Mouse (Mus musculus): ENCODE measurements around the gene Tor2a.

The Tor2a gene

DNA sequence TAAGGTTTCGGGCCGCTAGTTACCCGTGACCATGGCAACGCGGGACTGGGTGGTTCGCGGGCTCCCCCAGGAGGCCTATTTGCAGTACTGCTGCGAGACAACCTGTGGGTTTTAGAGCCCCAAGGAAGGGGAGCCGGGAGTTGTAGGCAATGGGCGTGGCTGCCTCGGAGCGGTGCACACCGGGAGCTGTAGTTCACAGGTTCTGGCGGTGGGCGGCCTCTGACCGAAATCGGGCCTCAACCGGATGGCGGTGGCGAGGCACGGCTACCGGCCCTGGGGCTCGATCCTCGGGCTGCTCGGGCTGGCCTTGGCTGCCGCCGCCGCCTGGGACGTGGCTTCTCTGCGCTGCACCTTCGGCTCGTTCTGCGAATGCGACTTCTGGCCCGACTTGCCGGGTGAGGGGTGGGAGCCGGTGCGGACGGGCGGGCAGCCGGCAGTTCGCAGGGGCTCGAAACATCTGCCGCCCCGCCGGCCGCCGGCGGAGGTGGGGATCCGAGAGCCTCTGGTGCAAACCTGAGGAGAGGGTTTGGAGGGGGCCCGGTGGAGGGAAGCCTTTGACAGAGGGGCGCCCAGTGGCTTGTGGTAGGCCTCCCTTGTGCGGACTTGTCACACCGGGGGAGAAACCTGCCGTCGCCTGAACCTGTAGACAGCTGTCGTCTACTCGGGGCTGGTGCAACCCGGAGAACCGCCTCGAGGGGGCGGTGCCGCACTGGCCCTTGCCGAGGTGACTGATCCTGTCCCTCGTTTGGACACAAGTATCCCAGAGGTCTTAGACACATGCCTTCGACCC is at the start of gene Tor2a:
TSS of gene Tor2a (plus strand) at position 179 of the 790 bp plus-strand sequence.
- DNase-seq (ENCODE audit: low spot score), result peak; percentile 81

DNA sequence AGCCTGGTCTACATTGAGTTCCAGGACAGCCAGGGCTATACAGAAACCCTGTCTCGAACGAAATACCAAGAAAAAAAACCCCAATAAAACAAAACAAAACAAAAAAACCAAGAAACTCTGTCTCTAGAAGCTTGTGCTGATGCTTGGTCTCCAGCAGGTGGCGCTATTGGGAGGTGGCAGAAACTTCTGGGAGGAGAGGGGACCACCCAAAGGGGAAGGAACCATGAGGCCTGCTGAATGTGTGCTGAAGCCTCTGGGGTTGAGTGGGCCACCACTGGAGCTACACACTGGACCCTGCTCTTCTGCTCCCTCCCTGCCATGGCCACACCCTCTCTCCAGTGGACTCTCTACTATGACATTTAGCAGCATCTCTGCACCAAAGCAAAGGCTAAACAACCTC is 48.4 kb upstream of the Tor2a start:
- DNase-seq (ENCODE audit: low spot score), result no peak

GRCm38 (mm10) chr2:32709521-32710137 is 47.4 kb upstream of the Tor2a start:
- no peak for DNase-seq (ENCODE audit: low spot score)

- DNase-seq (ENCODE audit: low spot score), result no peak
Observed at GRCm38 (mm10) chr2:32710425-32710824, 46.6 kb upstream of the Tor2a start.

DNA sequence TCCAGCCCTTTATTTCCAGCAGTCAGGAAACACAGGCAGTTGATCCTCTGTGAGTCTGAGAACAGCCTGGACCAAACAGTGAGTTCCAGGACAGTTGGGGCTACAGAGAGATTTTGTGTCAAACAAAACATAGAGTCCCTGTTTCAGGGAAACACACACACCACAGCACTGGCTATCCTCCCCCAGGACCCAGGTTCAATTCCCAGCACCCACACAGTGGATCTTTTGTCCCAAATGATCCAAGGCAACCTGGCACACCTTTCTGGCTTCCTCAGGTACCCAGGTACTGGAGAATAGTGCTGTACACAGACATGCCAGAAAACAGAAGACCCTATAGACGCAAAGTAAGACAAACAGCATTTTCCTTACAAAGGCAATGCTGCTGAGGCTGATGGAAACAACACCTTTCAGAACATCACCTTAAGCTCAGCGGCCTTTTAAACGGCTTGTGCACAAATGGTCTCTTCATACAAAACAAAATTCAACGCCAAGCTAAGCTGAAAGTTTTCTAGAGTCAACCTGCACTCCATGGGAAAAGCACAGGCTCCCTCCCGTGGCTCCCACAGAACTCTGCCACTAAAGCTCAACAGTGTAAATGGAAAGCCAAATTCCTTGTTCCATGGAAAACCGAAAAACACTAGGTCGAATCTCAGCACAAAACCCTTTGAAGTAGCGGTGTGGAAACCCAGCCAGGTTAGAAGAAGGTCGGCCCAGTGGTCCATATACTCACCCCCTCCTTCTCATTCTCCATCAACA is 45.6 kb upstream of the Tor2a start:
- DNase-seq (ENCODE audit: low spot score), result no peak

DNA sequence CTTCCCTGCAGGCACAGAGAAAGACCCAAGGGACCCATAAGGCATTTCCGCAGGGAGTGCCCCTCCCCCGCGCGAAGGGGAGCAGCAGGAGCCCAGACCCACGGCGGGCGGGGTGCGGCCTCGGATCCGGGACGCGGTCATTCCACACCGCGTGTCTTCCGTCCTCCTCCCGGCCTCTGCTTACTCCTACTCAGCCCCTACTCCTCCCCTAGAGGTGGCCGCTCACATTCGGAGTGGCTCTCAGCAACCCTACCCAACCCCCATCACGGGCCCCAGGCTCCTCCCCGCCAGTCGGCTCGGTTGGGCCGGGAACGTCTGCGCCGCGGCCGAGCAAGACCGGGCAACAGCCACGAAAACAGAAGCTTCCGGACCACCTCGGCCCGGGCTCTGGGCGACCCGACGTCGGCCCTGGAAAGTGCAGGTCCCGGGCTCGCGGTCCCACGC is 44.9 kb upstream of the Tor2a start:
- DNase-seq (ENCODE audit: low spot score), result peak; percentile 49

- no peak for DNase-seq (ENCODE audit: low spot score)
Observed at GRCm38 (mm10) chr2:32712586-32712933, 44.5 kb upstream of the Tor2a start.

GRCm38 (mm10) chr2:32712934-32713817 is 43.9 kb upstream of the Tor2a start, which contains the start of gene Cdk9:
Gene Cdk9, minus strand, starts transcription at chr2:32713076.
- DNase-seq (ENCODE audit: low spot score), result peak; percentile 97

- DNase-seq (ENCODE audit: low spot score), result no peak
Observed at GRCm38 (mm10) chr2:32714117-32714986, 42.7 kb upstream of the Tor2a start.

GRCm38 (mm10) chr2:32714987-32715425 is 42.0 kb upstream of the Tor2a start:
- DNase-seq (ENCODE audit: low spot score), result no peak

- no peak for DNase-seq (ENCODE audit: low spot score)
Observed at GRCm38 (mm10) chr2:32718761-32719160, 38.3 kb upstream of the Tor2a start.

DNA sequence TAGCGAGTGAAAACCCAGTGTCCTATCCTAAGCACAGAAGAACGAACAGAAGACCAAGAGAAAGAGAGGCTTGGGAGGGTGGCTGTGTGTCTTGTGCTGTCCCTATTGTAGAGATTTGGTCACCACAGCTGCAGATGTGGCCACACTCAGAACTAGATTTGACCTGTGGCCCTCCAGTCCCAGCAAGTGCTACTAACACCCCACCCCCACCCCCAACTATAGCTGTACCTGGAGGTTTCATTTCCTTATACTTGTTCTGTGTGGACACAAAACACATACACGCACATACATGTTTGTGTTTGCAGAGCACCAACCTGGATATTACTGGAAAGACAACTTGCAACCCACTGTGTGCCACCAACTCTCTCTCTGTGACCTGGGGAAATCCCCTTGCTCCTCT is 37.0 kb upstream of the Tor2a start:
- no peak for DNase-seq (ENCODE audit: low spot score)

DNA sequence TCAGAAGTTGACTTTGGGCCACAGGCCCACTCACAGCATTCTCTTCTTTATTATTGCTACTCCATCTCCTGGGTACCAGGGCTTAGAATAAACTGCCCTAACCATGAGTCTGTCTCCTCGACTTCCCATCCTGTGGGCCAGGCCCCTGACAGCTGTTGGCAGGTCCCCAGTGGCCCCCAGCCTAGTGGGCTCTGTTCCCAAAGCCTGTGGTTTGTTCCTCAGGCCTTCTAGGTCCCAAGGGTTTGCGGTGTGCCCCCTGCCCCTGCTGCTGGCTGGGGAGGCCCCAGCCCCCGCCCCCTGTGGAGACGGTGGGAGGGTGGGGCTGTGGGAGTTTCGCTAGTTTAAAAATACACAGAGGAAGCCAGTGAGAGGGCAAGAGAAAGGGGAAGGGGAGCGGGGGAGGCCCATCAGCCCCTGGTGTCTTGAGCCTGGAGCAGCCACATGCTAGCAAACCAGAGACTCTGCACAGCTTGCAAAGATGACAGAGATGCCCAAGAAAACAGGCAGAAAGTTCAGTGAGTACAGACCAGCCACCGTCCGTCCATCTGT is 36.3 kb upstream of the Tor2a start, which contains the start of gene Sh2d3c:
TSS of gene Sh2d3c (plus strand) at position 375 of the 549 bp plus-strand sequence.
- no peak for DNase-seq (ENCODE audit: low spot score)

DNA sequence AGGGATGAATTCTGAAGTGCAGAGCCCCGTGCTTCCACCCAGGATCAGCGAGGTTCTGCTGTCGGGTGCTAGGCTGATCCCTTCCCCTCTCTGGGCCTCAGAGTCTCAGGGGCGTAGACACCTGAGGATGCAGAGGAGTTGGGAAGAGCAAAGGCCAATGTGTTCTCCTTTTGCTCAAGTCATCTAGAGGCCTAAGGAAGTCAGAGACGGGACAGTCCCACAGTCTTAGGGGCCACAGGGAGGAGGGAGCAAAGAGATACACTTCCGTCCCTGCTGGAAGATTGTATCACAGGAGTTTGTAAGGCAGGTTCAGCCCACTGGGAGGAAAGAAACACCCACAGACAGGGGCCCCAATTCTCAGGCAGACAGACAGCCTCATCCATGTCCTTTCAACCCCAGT is 35.0 kb upstream of the Tor2a start:
- DNase-seq (ENCODE audit: low spot score), result no peak

DNA sequence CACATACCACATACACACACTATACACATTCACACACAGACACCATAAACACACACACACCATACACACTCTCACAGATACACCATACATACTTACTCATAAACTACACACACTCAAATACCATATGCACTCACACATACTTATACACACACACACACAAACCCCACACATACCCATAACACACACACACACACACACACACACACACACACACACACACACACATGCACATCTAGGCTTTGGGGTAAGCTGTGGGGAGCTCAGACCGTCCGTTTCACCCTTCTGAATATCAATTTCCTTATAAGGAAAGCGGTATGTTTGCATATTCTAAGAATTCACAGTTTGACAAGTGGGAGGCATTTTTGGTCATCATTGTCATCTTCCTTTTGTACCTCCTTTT is 34.5 kb upstream of the Tor2a start:
- no peak for DNase-seq (ENCODE audit: low spot score)

GRCm38 (mm10) chr2:32724149-32724548 is 32.9 kb upstream of the Tor2a start:
- DNase-seq (ENCODE audit: low spot score), result no peak

GRCm38 (mm10) chr2:32724832-32725790 is 31.9 kb upstream of the Tor2a start:
- no peak for DNase-seq (ENCODE audit: low spot score)

- DNase-seq (ENCODE audit: low spot score), result peak; percentile 59
Observed at GRCm38 (mm10) chr2:32727435-32727834, 29.6 kb upstream of the Tor2a start.

- DNase-seq (ENCODE audit: low spot score), result no peak
Observed at GRCm38 (mm10) chr2:32728463-32728862, 28.6 kb upstream of the Tor2a start.
